Mouse (Mus musculus): Measurements from ENCODE around the gene Odf4. TPM values are rescaled to one million over a fixed set of nuclear protein-coding genes. Genes with fewer than 3 reads are reported as not detected.

Gene Odf4
- 0.13 and 0.15 TPM in 2 replicates for polyA plus RNA-seq (2015; fragmentation: Nextera tagmentation; extraction: Ambion mirVana)

GRCm38 (mm10) chr11:68926981-68927380 lies at the start of gene Odf4:
Odf4 (minus strand) TSS chr11:68927081.

GRCm38 (mm10) chr11:68975085-68975484 lies 48.2 kb upstream of the Odf4 start, which contains the start of gene Rangrf:
Rangrf (minus strand) TSS chr11:68975185.

GRCm38 (mm10) chr11:68967337-68968282 lies 40.7 kb upstream of the Odf4 start, which contains the start of gene Slc25a35:
Slc25a35 (plus strand) TSS chr11:68968131.

GRCm38 (mm10) chr11:68957308-68957707 lies 30.4 kb upstream of the Odf4 start, which contains the start of gene Arhgef15:
Arhgef15 (minus strand) TSS chr11:68957480.

GRCm38 (mm10) chr11:68901351-68902046 lies 25.4 kb downstream of the Odf4 start, which contains the start of gene Rpl26:
Rpl26 (plus strand) TSS chr11:68901583.

GRCm38 (mm10) chr11:68888253-68888652 lies 38.6 kb downstream of the Odf4 start, which contains the start of gene Rnf222:
Rnf222 (plus strand) TSS chr11:68888553.

Other genes with a start within 250 kb of the Odf4 start
- 37.9 and 53.4 TPM in 2 replicates for gene Myh10, start 235.5 kb downstream of the Odf4 start, polyA plus RNA-seq (2015; fragmentation: Nextera tagmentation; extraction: Ambion mirVana)
- gene Ndel1, start 55.2 kb downstream of the Odf4 start, polyA plus RNA-seq (2015; fragmentation: Nextera tagmentation; extraction: Ambion mirVana), result 68.6 and 71.4 TPM in 2 replicates
- gene Rnf222, start 38.5 kb downstream of the Odf4 start, polyA plus RNA-seq (2015; fragmentation: Nextera tagmentation; extraction: Ambion mirVana), result 0.22 TPM in 1 of 2 replicates, not detected in the other
- gene Rpl26, start 25.5 kb downstream of the Odf4 start, polyA plus RNA-seq (2015; fragmentation: Nextera tagmentation; extraction: Ambion mirVana), result 1,250 and 2,091 TPM in 2 replicates
- 7.0 and 8.7 TPM in 2 replicates for gene Arhgef15, start 30.4 kb upstream of the Odf4 start, polyA plus RNA-seq (2015; fragmentation: Nextera tagmentation; extraction: Ambion mirVana)
- gene Slc25a35, start 41.0 kb upstream of the Odf4 start, polyA plus RNA-seq (2015; fragmentation: Nextera tagmentation; extraction: Ambion mirVana), result 2.5 and 5.0 TPM in 2 replicates
- gene Rangrf, start 48.1 kb upstream of the Odf4 start, polyA plus RNA-seq (2015; fragmentation: Nextera tagmentation; extraction: Ambion mirVana), result 24.9 and 32.6 TPM in 2 replicates
- gene Pfas, start 81.4 kb upstream of the Odf4 start, polyA plus RNA-seq (2015; fragmentation: Nextera tagmentation; extraction: Ambion mirVana), result 8.3 and 12.5 TPM in 2 replicates
- 18.7 and 25.1 TPM in 2 replicates for gene Ctc1, start 88.8 kb upstream of the Odf4 start, polyA plus RNA-seq (2015; fragmentation: Nextera tagmentation; extraction: Ambion mirVana)
- 23.5 and 29.1 TPM in 2 replicates for gene Aurkb, start 118.6 kb upstream of the Odf4 start, polyA plus RNA-seq (2015; fragmentation: Nextera tagmentation; extraction: Ambion mirVana)
- gene Borcs6, start 132.6 kb upstream of the Odf4 start, polyA plus RNA-seq (2015; fragmentation: Nextera tagmentation; extraction: Ambion mirVana), result 21.4 and 27.3 TPM in 2 replicates
- 58.1 and 62.5 TPM in 2 replicates for gene Tmem107, start 143.7 kb upstream of the Odf4 start, polyA plus RNA-seq (2015; fragmentation: Nextera tagmentation; extraction: Ambion mirVana)
- gene Vamp2, start 161.4 kb upstream of the Odf4 start, polyA plus RNA-seq (2015; fragmentation: Nextera tagmentation; extraction: Ambion mirVana), result 124 and 125 TPM in 2 replicates
- 17.0 and 26.6 TPM in 2 replicates for gene Per1, start 168.1 kb upstream of the Odf4 start, polyA plus RNA-seq (2015; fragmentation: Nextera tagmentation; extraction: Ambion mirVana)
- gene Hes7, start 193.3 kb upstream of the Odf4 start, polyA plus RNA-seq (2015; fragmentation: Nextera tagmentation; extraction: Ambion mirVana), result 0.35 and 0.50 TPM in 2 replicates
- gene 9130213A22Rik, start 195.5 kb upstream of the Odf4 start, polyA plus RNA-seq (2015; fragmentation: Nextera tagmentation; extraction: Ambion mirVana), result 0.25 and 1.0 TPM in 2 replicates
- gene Aloxe3, start 198.8 kb upstream of the Odf4 start, polyA plus RNA-seq (2015; fragmentation: Nextera tagmentation; extraction: Ambion mirVana), result 1.1 and 2.0 TPM in 2 replicates
- gene Alox12b, start 229.9 kb upstream of the Odf4 start, polyA plus RNA-seq (2015; fragmentation: Nextera tagmentation; extraction: Ambion mirVana), result 0.77 TPM in 1 of 2 replicates, not detected in the other